Mouse (Mus musculus) MEL (cell line): Measurements from ENCODE around the gene Cd248.

Source experiments
- CTCF ChIP-seq, 3 experiments: IDR thresholded peaks in 2 of 3; conservative IDR thresholded peaks in 1 of 3; 2 replicates each; pipeline ENCODE4 v1.5.1; 2011 to 2012; ENCODE audit warnings: low read length in 3 of 3, low read depth in 2 of 3, mild to moderate bottlenecking in 2 of 3, improper control_type of control experiment in 1 of 3, inconsistent platforms in 1 of 3, mixed read lengths in 1 of 3, moderate library complexity in 1 of 3; ENCODE audit not compliant: control insufficient read depth in 1 of 3, insufficient read depth in 1 of 3, poor library complexity in 1 of 3, severe bottlenecking in 1 of 3
- ELF1 ChIP-seq: IDR thresholded peaks from 2 replicates; pipeline ENCODE4 v1.6.1; 2014; ENCODE audit warnings: low read depth, mild to moderate bottlenecking, inconsistent platforms, low read length, improper control_type of control experiment, moderate library complexity
- POLR2AphosphoS2 ChIP-seq: IDR thresholded peaks from 2 replicates; pipeline ENCODE4 v1.6.1; 2011; ENCODE audit warnings: low read length, improper control_type of control experiment
- RAD21 ChIP-seq: IDR thresholded peaks from 2 replicates; pipeline ENCODE4 v1.6.1; 2011; ENCODE audit warnings: mild to moderate bottlenecking, low read depth, low read length, improper control_type of control experiment
- UBTF ChIP-seq: IDR thresholded peaks from 2 replicates; pipeline ENCODE4 v1.6.1; 2012; ENCODE audit warnings: low read depth, mild to moderate bottlenecking, inconsistent platforms, low read length, improper control_type of control experiment, moderate library complexity, borderline replicate concordance; ENCODE audit not compliant: insufficient read depth
- USF2 ChIP-seq, 2 experiments: IDR thresholded peaks; 2 replicates each; pipeline ENCODE4 v1.6.1; 2011 to 2012; ENCODE audit warnings: improper control_type of control experiment in 2 of 2, low read length in 2 of 2, borderline replicate concordance in 1 of 2, inconsistent platforms in 1 of 2, low read depth in 1 of 2, mild to moderate bottlenecking in 1 of 2; ENCODE audit not compliant: insufficient read depth in 1 of 2

DNA sequence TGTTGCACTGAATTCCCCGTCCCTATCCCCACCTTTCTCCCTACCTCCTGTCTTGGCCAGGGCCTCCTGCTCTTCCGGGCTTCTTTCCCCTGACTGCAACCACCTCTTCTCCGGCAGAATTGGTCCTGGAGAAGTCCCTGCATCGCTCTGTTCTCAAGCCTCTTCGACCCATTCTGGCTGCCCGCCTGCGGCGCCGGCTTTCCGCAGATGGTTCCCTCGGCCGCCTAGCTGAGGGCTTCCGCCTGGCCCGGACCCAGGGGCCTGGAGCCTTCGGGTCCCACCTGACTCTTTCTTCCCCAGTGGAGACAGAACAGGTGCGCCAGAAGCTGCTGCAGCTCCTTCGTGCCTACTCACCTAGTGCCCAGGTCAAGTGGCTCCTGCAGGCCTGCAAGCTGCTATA, 15.0 kb upstream of the Cd248 start:
- TF ChIP-seq USF2 (IDR thresholded peaks at IDR 0.05; ENCODE audit: borderline replicate concordance in 1 of 2, insufficient read depth in 1 of 2, low read depth in 1 of 2, low read length in 2 of 2): no peak
- no peak for TF ChIP-seq UBTF
- no peak for TF ChIP-seq ELF1
- TF ChIP-seq CTCF (IDR thresholded peaks at IDR 0.05 in 2 of 3, conservative IDR thresholded peaks at IDR 0.05 in 1 of 3; ENCODE audit: control insufficient read depth in 1 of 3, insufficient read depth in 1 of 3, low read depth in 2 of 3, low read length in 3 of 3, poor library complexity in 1 of 3, severe bottlenecking in 1 of 3): no peak
- TF ChIP-seq RAD21: no peak
- no peak for TF ChIP-seq POLR2AphosphoS2
